ENCODE assay signal across 9 mouse cellular contexts in genomic region chr15:82924679-82925425, GRCm38 (mm10).
DNase-seq lines count a peak whose midpoint lies in the region; ATAC-seq and TF ChIP-seq lines count a peak whose summit lies in the region.
"Had no signal": no experiment of that assay in that cellular context is flagged by ENCODE, and none has a peak within 500 bp of the region (broad histone marks: within the 10 kb centered on the region; RNA-seq: fewer than 3 reads in every experiment).

No protein-coding gene starts in this region.

- no peaks in the 10 kb centered on the region for H3K36me3 ChIP-seq in lung, embryonic 14.5 days (ENCODE audit: insufficient read depth)
- no peaks in the 10 kb centered on the region for H3K36me3 ChIP-seq in embryonic facial prominence, embryonic 11.5 days (replicated peaks; ENCODE audit: control insufficient read depth, insufficient read depth, low read depth, low read length)
- no peaks in the 10 kb centered on the region for H3K36me3 ChIP-seq in hindbrain, postnatal 0 days (ENCODE audit: insufficient read depth, low read length)
- H3K36me3 ChIP-seq in neural tube, embryonic 13.5 days: no peaks in the 10 kb centered on the region

- H3K9ac ChIP-seq in lung, embryonic 14.5 days: 0 out of 2 replicates have a peak overlapping the region, but pooled peaks have one; percentile 11
- no peak overlapping the region; the same call in 1 of the 2 replicates for H3K9ac ChIP-seq in embryonic facial prominence, embryonic 11.5 days (replicated peaks; ENCODE audit: low read length)
- H3K9ac ChIP-seq in hindbrain, postnatal 0 days (replicated peaks; ENCODE audit: low read length): peak overlapping the region; percentile 30; the same call in 1 of the 2 replicates
- H3K9ac ChIP-seq in neural tube, embryonic 13.5 days: peak overlapping the region; percentile 49; the same call in 1 of the 2 replicates

- 0% methylated on average over 10 of the region's 11 CpGs for WGBS in lung, embryonic 14.5 days
- WGBS in embryonic facial prominence, embryonic 11.5 days: 0% methylated on average over 10 of the region's 11 CpGs
- WGBS in hindbrain, postnatal 0 days: 4% methylated on average over 11 of the region's 11 CpGs
- WGBS in neural tube, embryonic 13.5 days: under 1% methylated on average over 9 of the region's 11 CpGs

- no peak for TF ChIP-seq CTCF in lung, embryonic 14.5 days (IDR thresholded peaks at IDR 0.05; ENCODE audit: low read depth)
- TF ChIP-seq CTCF in hindbrain, postnatal 0 days (IDR thresholded peaks at IDR 0.05; ENCODE audit: low read depth): no peak

- no peaks in the 10 kb centered on the region for H3K9me3 ChIP-seq in lung, embryonic 14.5 days (ENCODE audit: low read depth, low read length)
- H3K9me3 ChIP-seq in embryonic facial prominence, embryonic 11.5 days (replicated peaks; ENCODE audit: control insufficient read depth, low read length): no peaks in the 10 kb centered on the region
- no peaks in the 10 kb centered on the region for H3K9me3 ChIP-seq in hindbrain, postnatal 0 days (ENCODE audit: low read length)
- H3K9me3 ChIP-seq in neural tube, embryonic 13.5 days: no peaks in the 10 kb centered on the region

- H3K27me3 ChIP-seq in lung, embryonic 14.5 days (ENCODE audit: insufficient read depth, low read length): no peaks in the 10 kb centered on the region
- H3K27me3 ChIP-seq in embryonic facial prominence, embryonic 11.5 days (ENCODE audit: control insufficient read depth, insufficient read depth, low read length): no peaks in the 10 kb centered on the region; the same call in 1 of the 2 replicates
- no peaks in the 10 kb centered on the region for H3K27me3 ChIP-seq in hindbrain, postnatal 0 days (ENCODE audit: insufficient read depth, low read length)
- peaks cover 50% of the 10 kb centered on the region for H3K27me3 ChIP-seq in neural tube, embryonic 13.5 days

- H3K4me1 ChIP-seq in lung, embryonic 14.5 days (ENCODE audit: insufficient read depth): peaks cover 87% of the 10 kb centered on the region
- H3K4me1 ChIP-seq in embryonic facial prominence, embryonic 11.5 days (ENCODE audit: control insufficient read depth, insufficient read depth, low read length): peaks cover 42% of the 10 kb centered on the region
- H3K4me1 ChIP-seq in hindbrain, postnatal 0 days (ENCODE audit: insufficient read depth, low read length): peaks cover 75% of the 10 kb centered on the region
- H3K4me1 ChIP-seq in neural tube, embryonic 13.5 days (replicated peaks): peaks cover 99% of the 10 kb centered on the region

- no peak for ATAC-seq in lung, embryonic 14.5 days (ENCODE audit: insufficient read depth)
- no peak for ATAC-seq in embryonic facial prominence, embryonic 11.5 days (replicated peaks; ENCODE audit: insufficient number of reproducible peaks, low FRiP score, low TSS enrichment, low read depth)
- no peak for ATAC-seq in hindbrain, postnatal 0 days
- no peak for ATAC-seq in neural tube, embryonic 13.5 days (ENCODE audit: low read depth)
- ATAC-seq: inflammation-experienced regulatory T-cells, adult 6 months had no signal

- peak; percentile 87 for DNase-seq in lung, embryonic 14.5 days
- DNase-seq in lung, postnatal 36 days: no peak
- peak; percentile 91 for DNase-seq in embryonic facial prominence, embryonic 11.5 days (ENCODE audit: low spot score)
- DNase-seq in hindbrain, postnatal 0 days (ENCODE audit: low spot score): peak; percentile 72
- no peak for DNase-seq in thymus, postnatal 0 days (ENCODE audit: low spot score)
- no peak for DNase-seq in left cerebral cortex, postnatal 4 days
- DNase-seq in left cerebral cortex, adult 8-10 months (ENCODE audit: low spot score in 2 of 2): no peak

- intact Hi-C loops in left cerebral cortex, postnatal 4 days (cut with DNase I): no loop called here

- H3K27ac ChIP-seq in lung, embryonic 14.5 days (ENCODE audit: low read depth): peak overlapping the region; percentile 87
- peak overlapping the region; percentile 80 for H3K27ac ChIP-seq in embryonic facial prominence, embryonic 11.5 days (replicated peaks; ENCODE audit: low read depth, low read length)
- peak overlapping the region; percentile 68 for H3K27ac ChIP-seq in hindbrain, postnatal 0 days
- H3K27ac ChIP-seq in neural tube, embryonic 13.5 days (replicated peaks): peak overlapping the region; percentile 74

- peak overlapping the region; percentile 41 for H3K4me2 ChIP-seq in lung, embryonic 14.5 days
- H3K4me2 ChIP-seq in embryonic facial prominence, embryonic 11.5 days (ENCODE audit: low read depth, low read length): peak overlapping the region; percentile 8; the same call in 1 of the 2 replicates
- no peak overlapping the region for H3K4me2 ChIP-seq in hindbrain, postnatal 0 days (ENCODE audit: low read depth, low read length)
- 0 out of 2 replicates have a peak overlapping the region, but pooled peaks have one; percentile 20 for H3K4me2 ChIP-seq in neural tube, embryonic 13.5 days

- H3K4me3 ChIP-seq in lung, embryonic 14.5 days (ENCODE audit: low read depth, low read length): no peak overlapping the region
- no peak overlapping the region for H3K4me3 ChIP-seq in embryonic facial prominence, embryonic 11.5 days (ENCODE audit: low read depth, low read length)
- no peak overlapping the region for H3K4me3 ChIP-seq in hindbrain, postnatal 0 days (ENCODE audit: low read length)
- H3K4me3 ChIP-seq in neural tube, embryonic 13.5 days: no peak overlapping the region

Comparison
In these comparisons a context has a peak if more than half of its experiments do, and no peak if none do; other contexts are left out.
1. DNase-seq: peak in lung, embryonic 14.5 days (single experiment), embryonic facial prominence, embryonic 11.5 days (single experiment) and hindbrain, postnatal 0 days (single experiment); none in lung, postnatal 36 days (single experiment), thymus, postnatal 0 days (single experiment), left cerebral cortex, postnatal 4 days (single experiment) and left cerebral cortex, adult 8-10 months (0 of 2).
2. Peak in every context shown above with its lines, with median percentiles within 50 percentile points of each other: H3K27ac ChIP-seq.